Mouse (Mus musculus) G1E (cell line): ENCODE measurements around the gene Map1s. TPM values are rescaled to one million over a fixed set of nuclear protein-coding genes. Genes with fewer than 3 reads are reported as not detected.

Experiments used
- ATAC-seq: 2 replicates; pipeline ENCODE4 v1.8.0; 2016; ENCODE audit warnings: mild to moderate bottlenecking; ENCODE audit not compliant: insufficient number of reproducible peaks, poor library complexity, low FRiP score, severe bottlenecking; ENCODE audit errors: extremely low read depth
- DNase-seq: peaks from one replicate; pipeline ENCODE4 v3.0.0; 2012; ENCODE audit warnings: low spot score
- H3K27me3 ChIP-seq: 2 replicates; pipeline ENCODE4 v1.6.1; 2012; ENCODE audit warnings: mild to moderate bottlenecking, low read length, inconsistent platforms; ENCODE audit not compliant: insufficient read depth
- H3K36me3 ChIP-seq: replicated peaks from 2 replicates; pipeline ENCODE3; 2012; ENCODE audit warnings: mild to moderate bottlenecking, inconsistent platforms
- H3K4me1 ChIP-seq: 2 replicates; pipeline ENCODE4 v1.6.1; 2012; ENCODE audit warnings: low read depth, low read length, inconsistent platforms, mixed read lengths; ENCODE audit not compliant: insufficient read depth
- H3K4me3 ChIP-seq: 2 replicates; pipeline ENCODE4 v1.5.1; 2012; ENCODE audit warnings: low read depth, mild to moderate bottlenecking, inconsistent platforms, low read length, moderate library complexity, mixed read lengths
- H3K9me3 ChIP-seq: replicated peaks from 2 replicates; pipeline ENCODE4 v1.6.1; 2012; ENCODE audit warnings: inconsistent platforms
- CTCF ChIP-seq: IDR thresholded peaks from 2 replicates; pipeline ENCODE4 v1.5.1; 2012; ENCODE audit warnings: low read depth, low read length, inconsistent platforms, mixed read lengths
- GATA1 ChIP-seq: IDR thresholded peaks from 2 replicates; pipeline ENCODE4 v1.6.1; 2012; ENCODE audit warnings: borderline replicate concordance, low read length, inconsistent platforms, mixed read lengths
- GATA2 ChIP-seq: IDR thresholded peaks from 2 replicates; pipeline ENCODE4 v1.6.1; 2012; ENCODE audit warnings: low read depth, low read length, inconsistent platforms, borderline replicate concordance
- POLR2AphosphoS5 ChIP-seq: IDR thresholded peaks from 2 replicates; pipeline ENCODE4 v1.6.1; 2012; ENCODE audit warnings: low read depth, low read length, inconsistent platforms; ENCODE audit not compliant: insufficient replicate concordance
- TAL1 ChIP-seq: conservative IDR thresholded peaks from 2 replicates; pipeline ENCODE4 v1.6.1; 2012; ENCODE audit warnings: low read depth, low read length, inconsistent platforms, mixed read lengths
- polyA plus RNA-seq: library from polyadenylated mRNA; stranded (reverse); fragments of >175 nt; gene quantifications from 2 replicates; pipeline ENCODE4 v1.2.3, GENCODE M21; 2012
- total RNA-seq, 2 experiments: library from RNA; stranded (forward) in 1 of 2; stranded (reverse) in 1 of 2; fragments of 200-1000 nt in 1 of 2; fragments of >200 nt in 1 of 2; fragmentation: Nextera tagmentation in 1 of 2; gene quantifications; 2 replicates each; pipeline ENCODE4 v1.2.3; 2014 to 2017

Gene Map1s
- total and polyA plus RNA-seq, 3 experiments, result 8.7 to 135 (median 26.3) TPM

- TF ChIP-seq TAL1, result no peak
- TF ChIP-seq CTCF, result no peak
- no peak for TF ChIP-seq GATA2
- no peak for TF ChIP-seq POLR2AphosphoS5
- no peak overlapping the region for H3K4me3 ChIP-seq
- peaks cover 3% of the 10 kb centered on the region; the same call in 1 of the 2 replicates for H3K27me3 ChIP-seq
- peaks cover 23% of the 10 kb centered on the region for H3K36me3 ChIP-seq
- H3K9me3 ChIP-seq, result peaks cover 18% of the 10 kb centered on the region
- ATAC-seq (no peak), DNase-seq (no peak)
- H3K4me1 ChIP-seq, result peaks cover 8% of the 10 kb centered on the region; the same call in 1 of the 2 replicates
Observed at GRCm38 (mm10) chr8:70887669-70888068, 18.1 kb upstream of the Map1s start.

- no peak for TF ChIP-seq GATA2
- TF ChIP-seq CTCF, result no peak
- TF ChIP-seq POLR2AphosphoS5, result no peak
- no peak for TF ChIP-seq TAL1
- TF ChIP-seq GATA1, result no peak
- H3K36me3 ChIP-seq, result peaks cover 53% of the 10 kb centered on the region
- H3K4me1 ChIP-seq, result peaks cover 25% of the 10 kb centered on the region
- no peak overlapping the region for H3K4me3 ChIP-seq
- H3K9me3 ChIP-seq, result peaks cover 28% of the 10 kb centered on the region
- ATAC-seq, result no peak
- H3K27me3 ChIP-seq, result peaks cover 3% of the 10 kb centered on the region; the same call in 1 of the 2 replicates
- no peak for DNase-seq
Observed at GRCm38 (mm10) chr8:70890656-70891055, 15.1 kb upstream of the Map1s start.

- Histone ChIP-seq H3K36me3 (peaks cover 60% of the 10 kb centered on the region), H3K9me3 (peaks cover 28% of the 10 kb centered on the region), H3K27me3 (peaks cover 3% of the 10 kb centered on the region; the same call in 1 of the 2 replicates), H3K4me3 (no peak overlapping the region; the same call in 1 of the 2 replicates), H3K4me1 (peaks cover 31% of the 10 kb centered on the region)
- no peak for DNase-seq
- no peak for ATAC-seq
- TF ChIP-seq POLR2AphosphoS5 (no peak), GATA1 (no peak), TAL1 (no peak), CTCF (no peak), GATA2 (no peak)
Observed at GRCm38 (mm10) chr8:70891356-70891755, 14.4 kb upstream of the Map1s start.

- TF ChIP-seq GATA2 (no peak), TAL1 (no peak), GATA1 (no peak), CTCF (no peak), POLR2AphosphoS5 (no peak)
- Histone ChIP-seq H3K9me3 (peaks cover 28% of the 10 kb centered on the region), H3K27me3 (peaks cover 3% of the 10 kb centered on the region; the same call in 1 of the 2 replicates), H3K4me1 (peaks cover 31% of the 10 kb centered on the region), H3K4me3 (peak within 1 kb of the TSS; percentile 30; the same call in 1 of the 2 replicates), H3K36me3 (peaks cover 63% of the 10 kb centered on the region)
- no peak for DNase-seq
- no peak for ATAC-seq
Observed at GRCm38 (mm10) chr8:70892022-70892895, 13.5 kb upstream of the Map1s start, which contains the start of gene Slc5a5. Gene Slc5a5, minus strand, starts transcription at chr8:70892757.

GRCm38 (mm10) chr8:70892896-70893655, 12.7 kb upstream of the Map1s start:
- Histone ChIP-seq H3K27me3 (peaks cover 3% of the 10 kb centered on the region; the same call in 1 of the 2 replicates), H3K4me3 (no peak overlapping the region; the same call in 1 of the 2 replicates), H3K9me3 (peaks cover 28% of the 10 kb centered on the region), H3K4me1 (peaks cover 28% of the 10 kb centered on the region), H3K36me3 (peaks cover 63% of the 10 kb centered on the region)
- TF ChIP-seq POLR2AphosphoS5 (peak; percentile 98), TAL1 (no peak)
- ATAC-seq, result no peak
- no peak for DNase-seq
